Mouse (Mus musculus): Measurements from ENCODE around the gene Epha2. TPM values are rescaled to one million over a fixed set of nuclear protein-coding genes. Genes with fewer than 3 reads are reported as not detected.

Epha2 gene
- total RNA-seq, 2 experiments from 2014 or later, result 1.3 to 1.5 TPM

GRCm38 (mm10) chr4:141302428-141303401 lies 1.7 kb downstream of the Epha2 start:
- DNase-seq (ENCODE audit: low spot score in 2 of 2), result no peak

GRCm38 (mm10) chr4:141303402-141304222 lies 2.6 kb downstream of the Epha2 start:
- no peak for DNase-seq (ENCODE audit: low spot score in 2 of 2)

DNA sequence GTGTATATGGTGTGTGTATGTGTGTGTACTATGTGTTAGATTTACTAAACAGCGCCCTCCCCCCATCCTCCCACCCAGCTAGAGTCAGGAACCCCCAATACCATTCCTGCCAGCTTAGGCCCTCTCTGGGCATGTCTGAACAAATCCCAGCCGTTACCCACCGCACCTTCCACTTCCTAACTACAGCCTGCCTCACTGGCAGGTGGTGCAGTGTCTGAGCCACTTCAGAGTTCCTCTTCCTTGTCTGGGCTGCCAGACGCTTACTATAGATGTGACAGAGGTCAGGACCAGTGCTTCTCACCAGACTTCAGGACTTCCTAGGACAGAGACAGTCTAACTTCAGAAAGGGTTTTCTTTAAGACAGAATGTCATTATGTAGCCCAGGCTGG lies 3.2 kb downstream of the Epha2 start:
- DNase-seq (ENCODE audit: low spot score in 2 of 2), result no peak

- no peak for DNase-seq (ENCODE audit: low spot score in 2 of 2)
Measured at GRCm38 (mm10) chr4:141306057-141306456, 5.0 kb downstream of the Epha2 start.

GRCm38 (mm10) chr4:141308381-141308780 lies 7.3 kb downstream of the Epha2 start:
- no peak for DNase-seq (ENCODE audit: low spot score in 2 of 2)

GRCm38 (mm10) chr4:141308857-141309772 lies 8.1 kb downstream of the Epha2 start:
- DNase-seq (ENCODE audit: low spot score in 2 of 2), result no peak

DNA sequence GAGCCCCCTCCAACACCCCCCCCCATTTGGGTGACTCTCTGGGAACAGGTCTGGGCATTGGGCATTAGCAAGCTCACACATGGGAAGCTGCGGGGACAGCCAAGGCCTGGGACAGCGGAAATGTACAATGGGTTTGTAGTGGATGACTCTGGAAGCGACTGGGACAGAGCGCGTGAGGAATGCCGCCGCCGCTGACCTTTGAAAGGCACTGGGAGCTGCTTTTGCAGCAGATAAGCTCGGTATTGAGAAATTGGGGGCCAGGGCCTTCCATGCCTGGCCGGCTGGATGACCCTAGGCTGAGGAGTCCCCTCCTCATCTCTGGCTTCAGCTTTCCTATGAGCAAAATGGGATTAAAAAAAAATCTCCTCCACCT lies 8.7 kb downstream of the Epha2 start:
- DNase-seq (ENCODE audit: low spot score in 2 of 2), result no peak

GRCm38 (mm10) chr4:141310191-141310606 lies 9.2 kb downstream of the Epha2 start:
- no peak for DNase-seq (ENCODE audit: low spot score in 2 of 2)

GRCm38 (mm10) chr4:141311078-141311477 lies 10.0 kb downstream of the Epha2 start:
- no peak for DNase-seq (ENCODE audit: low spot score in 2 of 2)

GRCm38 (mm10) chr4:141311506-141311905 lies 10.5 kb downstream of the Epha2 start:
- DNase-seq (ENCODE audit: low spot score in 2 of 2), result no peak

- no peak for DNase-seq (ENCODE audit: low spot score in 2 of 2)
Measured at GRCm38 (mm10) chr4:141311908-141312307, 10.9 kb downstream of the Epha2 start.

DNA sequence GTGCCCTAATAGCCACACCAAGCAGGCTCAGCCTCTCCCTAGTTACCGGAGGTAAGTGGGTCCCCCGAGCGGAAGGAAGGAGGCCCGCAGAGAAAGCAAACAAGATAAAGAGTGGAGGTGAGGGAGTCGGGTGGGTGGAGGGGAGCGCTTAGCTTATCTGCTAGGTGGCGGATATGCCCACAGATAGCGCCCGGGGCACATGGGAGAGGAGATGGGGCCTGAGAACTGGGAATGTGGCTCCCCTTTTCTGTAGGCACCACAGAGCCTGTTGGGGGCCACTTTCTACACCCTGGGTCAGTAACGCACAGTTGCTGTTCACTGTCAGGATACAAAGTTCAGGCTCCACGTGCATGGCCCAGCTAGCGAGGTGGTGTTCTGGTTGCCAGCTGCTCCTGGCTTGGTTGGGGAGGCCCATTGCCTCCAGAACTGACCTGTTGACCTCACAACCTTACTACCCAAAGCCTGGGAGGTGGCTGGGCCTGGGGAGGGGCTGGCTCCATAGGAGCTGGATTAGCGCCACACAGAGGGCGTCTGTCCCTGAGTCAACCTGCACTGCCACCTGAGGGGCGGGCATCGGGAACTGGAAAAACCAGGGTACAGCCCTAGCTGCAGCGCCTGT lies 11.6 kb downstream of the Epha2 start:
- DNase-seq (ENCODE audit: low spot score in 2 of 2), result no peak

DNA sequence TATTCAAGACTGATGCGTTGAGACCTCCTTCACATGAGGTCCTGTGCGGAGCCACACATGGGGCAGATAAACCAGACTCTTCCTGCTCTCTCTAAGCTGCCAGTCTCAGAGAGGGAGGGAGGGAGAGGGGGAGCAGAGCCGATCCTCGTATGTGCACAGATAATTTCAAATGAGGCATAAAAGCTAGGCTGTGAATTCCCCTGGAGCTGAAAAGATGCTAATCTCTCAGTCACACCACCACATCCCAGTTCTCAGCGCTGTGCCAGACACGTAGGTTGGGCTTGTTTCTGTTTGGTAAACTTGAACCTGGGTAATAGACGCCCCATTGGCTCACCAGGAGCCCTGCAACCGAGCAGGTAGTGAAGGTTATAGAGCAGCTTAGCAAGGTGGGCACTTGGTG lies 12.4 kb downstream of the Epha2 start:
- DNase-seq (ENCODE audit: low spot score in 2 of 2), result no peak

GRCm38 (mm10) chr4:141313924-141314323 lies 12.9 kb downstream of the Epha2 start:
- DNase-seq (ENCODE audit: low spot score in 2 of 2), result no peak

DNA sequence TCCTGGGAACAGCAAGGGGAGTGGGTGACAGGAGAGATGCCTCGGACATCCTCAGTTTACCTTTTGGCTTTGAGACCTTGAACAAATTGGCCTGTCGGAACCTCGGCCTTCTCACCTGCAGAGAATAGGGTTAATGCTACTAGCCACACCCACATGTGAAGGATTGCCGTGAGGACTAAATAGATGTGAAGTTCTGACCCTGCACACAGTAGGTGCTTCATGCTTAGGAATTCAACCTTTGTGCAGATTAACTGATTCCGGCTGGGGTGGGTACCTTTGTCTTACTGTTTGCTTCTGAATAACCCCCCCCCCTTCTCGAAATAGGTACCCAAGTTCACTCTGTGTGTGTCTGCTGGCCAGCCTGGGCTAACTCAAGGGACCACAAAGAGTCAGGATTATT lies 13.7 kb downstream of the Epha2 start:
- DNase-seq (ENCODE audit: low spot score in 2 of 2), result no peak

- DNase-seq (ENCODE audit: low spot score in 2 of 2), result no peak
Measured at GRCm38 (mm10) chr4:141316023-141316422, 15.0 kb downstream of the Epha2 start.

GRCm38 (mm10) chr4:141316498-141317180 lies 15.6 kb downstream of the Epha2 start:
- DNase-seq (ENCODE audit: low spot score in 2 of 2), result no peak

GRCm38 (mm10) chr4:141317914-141318313 lies 16.9 kb downstream of the Epha2 start:
- no peak for DNase-seq (ENCODE audit: low spot score in 2 of 2)

- no peak for DNase-seq (ENCODE audit: low spot score in 2 of 2)
Measured at GRCm38 (mm10) chr4:141322526-141322925, 21.5 kb downstream of the Epha2 start.

GRCm38 (mm10) chr4:141324771-141325191 lies 23.7 kb downstream of the Epha2 start:
- DNase-seq (ENCODE audit: low spot score in 2 of 2), result no peak

All from left cerebral cortex, adult 18-20 months (tissue).